Mouse (Mus musculus): ENCODE data around the gene Fez2.

Gene Fez2

DNA sequence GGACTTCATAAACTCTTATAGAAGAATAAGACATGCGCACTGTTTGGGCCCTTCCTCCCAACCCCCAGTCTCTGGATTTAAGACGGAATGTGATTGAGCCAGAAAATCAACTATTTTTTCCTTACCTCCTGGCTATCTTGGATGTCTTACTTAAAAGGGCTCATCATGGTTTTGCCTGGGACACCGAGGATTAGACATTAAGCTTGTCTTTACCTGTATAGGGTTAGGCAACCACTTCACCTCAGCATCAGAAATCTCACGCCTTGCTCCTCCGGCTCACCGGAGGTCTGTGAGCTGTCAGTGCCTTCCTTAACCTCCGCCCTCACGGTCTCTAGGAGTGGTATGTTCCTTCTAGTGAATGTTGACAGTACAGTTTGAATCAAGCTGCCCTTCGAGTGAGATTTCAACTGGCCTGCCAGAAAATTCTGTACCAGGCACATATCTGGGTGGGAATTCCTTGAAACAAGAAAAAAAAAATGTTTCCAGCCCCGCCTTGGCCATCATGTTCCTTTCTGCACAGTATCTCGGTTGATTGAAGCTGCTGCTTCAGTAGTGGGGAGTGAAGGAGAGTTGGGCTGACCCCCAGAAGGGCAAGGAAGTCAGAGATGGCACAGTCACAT lies 96.6 kb downstream of the Fez2 start:
- no peak for DNase-seq (ENCODE audit: low spot score in 2 of 2)

Data from urinary bladder, postnatal 4 days (tissue).